Mouse (Mus musculus): Measurements from ENCODE around the gene Rab37.

GRCm38 (mm10) chr11:115059797-115060196 is 31.4 kb upstream of the Rab37 start:
- TF ChIP-seq CTCF (IDR thresholded peaks at IDR 0.05; ENCODE audit: control insufficient read depth, insufficient read depth, insufficient read length) (no peak), MYOD1 (IDR thresholded peaks at IDR 0.05; ENCODE audit: control insufficient read depth, insufficient read length, low read depth) (no peak), MYOG (IDR thresholded peaks at IDR 0.05; ENCODE audit: control insufficient read depth, extremely low read depth, insufficient read length) (no peak), MAX (IDR thresholded peaks at IDR 0.05) (no peak)
